Mouse (Mus musculus): ENCODE data around the gene Zfp69. TPM values are rescaled to one million over a fixed set of nuclear protein-coding genes. Genes with fewer than 3 reads are reported as not detected.

Gene Zfp69
- polyA plus RNA-seq, 1 experiment = 2.9 TPM

GRCm38 (mm10) chr4:120921461-120921860 lies 30.0 kb downstream of the Zfp69 start:
- H3K9ac ChIP-seq (ENCODE audit: low read depth, poor library complexity, severe bottlenecking) = no peak overlapping the region
- no peaks in the 10 kb centered on the region for H3K4me1 ChIP-seq (ENCODE audit: control insufficient read depth, insufficient read depth, low read length)
- H3K27ac ChIP-seq (ENCODE audit: insufficient read depth, low read length) = no peak overlapping the region
- H3K27me3 ChIP-seq (ENCODE audit: control insufficient read depth, insufficient read depth, low read length, poor library complexity, severe bottlenecking) = no peaks in the 10 kb centered on the region
- TF ChIP-seq POLR2A (IDR thresholded peaks at IDR 0.05; ENCODE audit: insufficient read depth, low read length) (no peak), CTCF (IDR thresholded peaks at IDR 0.05; ENCODE audit: low read depth, low read length) (no peak), EP300 (IDR thresholded peaks at IDR 0.05; ENCODE audit: insufficient read depth, low read depth, low read length) (no peak)
- no peak overlapping the region for H3K4me3 ChIP-seq (ENCODE audit: low read depth, low read length)
- no peaks in the 10 kb centered on the region for H3K9me3 ChIP-seq (replicated peaks; ENCODE audit: control insufficient read depth, insufficient read depth, low read length, poor library complexity, severe bottlenecking)
- H3K36me3 ChIP-seq (ENCODE audit: control insufficient read depth, insufficient read depth, low read length, poor library complexity, severe bottlenecking) = peaks cover 7% of the 10 kb centered on the region

- TF ChIP-seq CTCF (IDR thresholded peaks at IDR 0.05; ENCODE audit: low read depth, low read length) (no peak), EP300 (IDR thresholded peaks at IDR 0.05; ENCODE audit: insufficient read depth, low read depth, low read length) (no peak), POLR2A (IDR thresholded peaks at IDR 0.05; ENCODE audit: insufficient read depth, low read length) (no peak)
- H3K4me3 ChIP-seq (ENCODE audit: low read depth, low read length) = no peak overlapping the region
- no peaks in the 10 kb centered on the region for H3K9me3 ChIP-seq (replicated peaks; ENCODE audit: control insufficient read depth, insufficient read depth, low read length, poor library complexity, severe bottlenecking)
- H3K4me1 ChIP-seq (ENCODE audit: control insufficient read depth, insufficient read depth, low read length) = no peaks in the 10 kb centered on the region
- no peaks in the 10 kb centered on the region for H3K27me3 ChIP-seq (ENCODE audit: control insufficient read depth, insufficient read depth, low read length, poor library complexity, severe bottlenecking)
- no peak overlapping the region for H3K9ac ChIP-seq (ENCODE audit: low read depth, poor library complexity, severe bottlenecking)
- no peak overlapping the region for H3K27ac ChIP-seq (ENCODE audit: insufficient read depth, low read length)
- H3K36me3 ChIP-seq (ENCODE audit: control insufficient read depth, insufficient read depth, low read length, poor library complexity, severe bottlenecking) = no peaks in the 10 kb centered on the region
Measured at GRCm38 (mm10) chr4:120914501-120914900, 37.0 kb downstream of the Zfp69 start.

- no peak overlapping the region for H3K9ac ChIP-seq (ENCODE audit: low read depth, poor library complexity, severe bottlenecking)
- no peak for TF ChIP-seq EP300 (IDR thresholded peaks at IDR 0.05; ENCODE audit: insufficient read depth, low read depth, low read length)
- TF ChIP-seq CTCF (IDR thresholded peaks at IDR 0.05; ENCODE audit: low read depth, low read length) = no peak
- no peak for TF ChIP-seq POLR2A (IDR thresholded peaks at IDR 0.05; ENCODE audit: insufficient read depth, low read length)
- no peak overlapping the region for H3K27ac ChIP-seq (ENCODE audit: insufficient read depth, low read length)
- no peaks in the 10 kb centered on the region for H3K27me3 ChIP-seq (ENCODE audit: control insufficient read depth, insufficient read depth, low read length, poor library complexity, severe bottlenecking)
- H3K9me3 ChIP-seq (replicated peaks; ENCODE audit: control insufficient read depth, insufficient read depth, low read length, poor library complexity, severe bottlenecking) = no peaks in the 10 kb centered on the region
- no peak overlapping the region for H3K4me3 ChIP-seq (ENCODE audit: low read depth, low read length)
- H3K4me1 ChIP-seq (ENCODE audit: control insufficient read depth, insufficient read depth, low read length) = no peaks in the 10 kb centered on the region
- no peaks in the 10 kb centered on the region for H3K36me3 ChIP-seq (ENCODE audit: control insufficient read depth, insufficient read depth, low read length, poor library complexity, severe bottlenecking)
Measured at GRCm38 (mm10) chr4:120913861-120914260, 37.6 kb downstream of the Zfp69 start.

GRCm38 (mm10) chr4:120913443-120913842 lies 38.1 kb downstream of the Zfp69 start:
- no peaks in the 10 kb centered on the region for H3K36me3 ChIP-seq (ENCODE audit: control insufficient read depth, insufficient read depth, low read length, poor library complexity, severe bottlenecking)
- no peaks in the 10 kb centered on the region for H3K4me1 ChIP-seq (ENCODE audit: control insufficient read depth, insufficient read depth, low read length)

GRCm38 (mm10) chr4:120912866-120913265 lies 38.6 kb downstream of the Zfp69 start:
- TF ChIP-seq EP300 (IDR thresholded peaks at IDR 0.05; ENCODE audit: insufficient read depth, low read depth, low read length) (no peak), CTCF (IDR thresholded peaks at IDR 0.05; ENCODE audit: low read depth, low read length) (no peak), POLR2A (IDR thresholded peaks at IDR 0.05; ENCODE audit: insufficient read depth, low read length) (no peak)
- Histone ChIP-seq H3K9ac (ENCODE audit: low read depth, poor library complexity, severe bottlenecking) (no peak overlapping the region), H3K27me3 (ENCODE audit: control insufficient read depth, insufficient read depth, low read length, poor library complexity, severe bottlenecking) (no peaks in the 10 kb centered on the region), H3K4me1 (ENCODE audit: control insufficient read depth, insufficient read depth, low read length) (no peaks in the 10 kb centered on the region), H3K27ac (ENCODE audit: insufficient read depth, low read length) (no peak overlapping the region), H3K9me3 (replicated peaks; ENCODE audit: control insufficient read depth, insufficient read depth, low read length, poor library complexity, severe bottlenecking) (no peaks in the 10 kb centered on the region), H3K36me3 (ENCODE audit: control insufficient read depth, insufficient read depth, low read length, poor library complexity, severe bottlenecking) (no peaks in the 10 kb centered on the region), H3K4me3 (ENCODE audit: low read depth, low read length) (no peak overlapping the region)

More at GRCm38 (mm10) chr4:120913443-120913842, 38.1 kb downstream of the Zfp69 start:
- TF ChIP-seq CTCF (IDR thresholded peaks at IDR 0.05; ENCODE audit: low read depth, low read length) = no peak
- TF ChIP-seq EP300 (IDR thresholded peaks at IDR 0.05; ENCODE audit: insufficient read depth, low read depth, low read length) = no peak
- no peak for TF ChIP-seq POLR2A (IDR thresholded peaks at IDR 0.05; ENCODE audit: insufficient read depth, low read length)
- H3K27ac ChIP-seq (ENCODE audit: insufficient read depth, low read length) = no peak overlapping the region
- H3K9ac ChIP-seq (ENCODE audit: low read depth, poor library complexity, severe bottlenecking) = no peak overlapping the region
- no peaks in the 10 kb centered on the region for H3K9me3 ChIP-seq (replicated peaks; ENCODE audit: control insufficient read depth, insufficient read depth, low read length, poor library complexity, severe bottlenecking)
- no peaks in the 10 kb centered on the region for H3K27me3 ChIP-seq (ENCODE audit: control insufficient read depth, insufficient read depth, low read length, poor library complexity, severe bottlenecking)
- H3K4me3 ChIP-seq (ENCODE audit: low read depth, low read length) = no peak overlapping the region

- no peaks in the 10 kb centered on the region for H3K9me3 ChIP-seq (replicated peaks; ENCODE audit: control insufficient read depth, insufficient read depth, low read length, poor library complexity, severe bottlenecking)
- H3K36me3 ChIP-seq (ENCODE audit: control insufficient read depth, insufficient read depth, low read length, poor library complexity, severe bottlenecking) = no peaks in the 10 kb centered on the region
- no peak overlapping the region for H3K9ac ChIP-seq (ENCODE audit: low read depth, poor library complexity, severe bottlenecking)
- no peak overlapping the region for H3K4me3 ChIP-seq (ENCODE audit: low read depth, low read length)
- TF ChIP-seq CTCF (IDR thresholded peaks at IDR 0.05; ENCODE audit: low read depth, low read length) (no peak), POLR2A (IDR thresholded peaks at IDR 0.05; ENCODE audit: insufficient read depth, low read length) (no peak), EP300 (IDR thresholded peaks at IDR 0.05; ENCODE audit: insufficient read depth, low read depth, low read length) (no peak)
- H3K27me3 ChIP-seq (ENCODE audit: control insufficient read depth, insufficient read depth, low read length, poor library complexity, severe bottlenecking) = no peaks in the 10 kb centered on the region
- no peaks in the 10 kb centered on the region for H3K4me1 ChIP-seq (ENCODE audit: control insufficient read depth, insufficient read depth, low read length)
- no peak overlapping the region for H3K27ac ChIP-seq (ENCODE audit: insufficient read depth, low read length)
Measured at GRCm38 (mm10) chr4:120911086-120911485, 40.4 kb downstream of the Zfp69 start.

All from ES-Bruce4 (cell line).